Mouse (Mus musculus): ENCODE results near the gene Atp2b2.
A peak's percentile ranks its signal among the peaks of the same experiment; 100 is the strongest.

The Atp2b2 gene

DNA sequence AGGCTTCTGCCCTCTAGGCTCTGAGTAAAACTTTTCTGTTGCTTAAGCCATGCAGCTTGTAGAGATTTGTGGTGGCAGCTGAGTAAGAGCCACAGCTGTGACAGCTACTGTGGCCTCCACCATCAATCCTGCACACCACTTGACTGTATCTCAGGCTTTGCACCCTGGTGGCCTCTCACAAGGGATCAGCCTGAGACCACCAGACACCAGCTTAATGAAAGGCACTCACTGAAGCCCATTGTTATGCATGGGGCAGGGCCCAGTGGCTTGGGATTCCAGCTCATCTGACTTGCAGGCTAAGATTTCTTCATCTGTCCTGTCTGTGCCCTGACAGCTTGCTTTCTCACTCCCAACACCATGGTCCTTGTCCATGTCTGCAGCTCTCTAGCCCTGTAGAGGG, 155.5 kb downstream of the Atp2b2 start:
- no peak for DNase-seq

DNA sequence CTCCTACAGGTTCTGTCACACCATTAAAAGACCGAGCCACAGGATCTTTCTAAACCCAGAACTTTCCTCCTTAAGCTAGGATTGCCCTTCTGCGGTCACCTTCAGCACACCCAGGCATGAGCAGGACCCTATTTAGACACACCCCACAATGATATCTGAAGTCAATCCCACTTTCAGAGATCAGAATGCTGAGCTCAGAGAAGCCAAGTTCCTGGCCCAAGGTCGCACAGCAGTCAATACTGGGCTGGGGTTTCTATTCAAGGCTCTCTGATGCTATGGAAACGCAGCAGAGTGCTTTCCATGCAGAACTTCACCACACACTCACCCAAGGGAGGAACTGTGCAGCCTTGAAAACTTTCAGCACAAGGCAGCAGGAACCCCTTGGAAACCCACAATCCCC, 157.6 kb downstream of the Atp2b2 start:
- DNase-seq: no peak

DNA sequence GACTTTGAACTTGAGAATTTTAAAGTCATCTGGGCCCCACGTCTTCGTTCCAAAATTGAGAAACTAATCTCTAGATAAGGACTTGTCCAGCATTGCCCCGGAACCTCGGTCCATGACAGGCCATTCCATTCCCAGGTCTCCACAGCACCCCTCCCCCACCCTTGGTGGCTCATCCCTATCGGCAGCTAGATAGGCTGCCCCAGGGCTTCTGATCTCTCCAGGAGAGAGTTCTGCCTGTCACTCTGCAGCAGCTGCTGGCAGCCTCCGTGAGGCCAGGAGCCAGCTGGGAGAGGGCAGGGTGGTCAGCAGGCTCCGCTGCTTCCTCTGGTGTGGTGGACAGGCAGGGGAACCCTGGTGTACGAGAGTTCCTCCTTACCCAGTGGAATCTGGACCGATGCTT, 159.2 kb downstream of the Atp2b2 start:
- no peak for DNase-seq

DNA sequence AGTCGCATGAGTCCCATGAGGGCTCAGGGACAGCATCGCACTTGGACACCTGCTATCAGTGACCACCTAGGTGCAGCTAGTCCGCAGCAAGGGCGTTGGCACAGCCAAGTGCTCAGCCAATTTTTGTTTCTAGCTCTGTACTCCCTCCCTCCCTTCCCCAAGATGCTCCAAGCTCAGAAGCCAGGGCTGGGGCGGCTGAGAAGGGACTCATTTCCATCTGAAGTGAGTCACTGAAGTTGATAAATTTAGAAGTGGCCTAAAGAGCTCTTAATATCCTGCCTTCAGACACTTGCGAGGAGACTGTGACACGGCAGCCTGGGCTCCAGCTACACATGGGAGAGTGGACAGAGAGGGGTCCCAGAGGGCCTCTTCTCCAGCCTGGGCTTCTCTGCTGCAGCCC, 160.0 kb downstream of the Atp2b2 start:
- no peak for DNase-seq

DNA sequence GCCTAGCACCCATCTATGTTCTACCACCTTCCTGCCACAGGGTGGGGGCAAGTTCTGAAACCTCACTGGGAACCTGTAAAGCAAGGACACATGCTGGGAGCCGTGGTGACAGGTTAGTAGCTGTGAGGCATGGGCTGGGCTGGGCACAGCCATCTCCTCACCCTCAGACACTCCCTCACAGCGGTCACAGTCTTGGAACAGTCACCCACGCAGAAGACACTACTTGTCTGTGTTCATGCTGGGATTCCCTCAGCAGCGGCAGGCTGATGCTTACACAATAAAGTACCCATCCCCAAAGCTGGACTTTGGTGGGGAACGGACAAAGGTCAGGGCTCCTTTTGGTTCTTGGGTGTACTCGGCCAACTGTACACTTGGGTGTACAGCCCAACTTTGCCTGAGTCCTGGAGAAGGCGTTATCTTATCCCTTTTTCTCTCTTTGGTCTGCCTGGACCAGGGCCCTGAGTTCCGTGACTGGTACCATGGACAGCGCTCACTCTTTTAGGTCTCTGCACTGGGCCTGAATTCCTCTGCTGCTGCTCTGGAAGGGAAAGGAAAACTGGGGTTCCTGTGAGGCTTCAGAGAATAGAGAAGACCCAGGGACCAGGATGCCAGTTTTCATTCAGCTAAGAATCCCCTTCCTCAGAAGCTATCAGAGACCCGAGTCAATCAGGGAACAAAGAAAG, 160.7 kb downstream of the Atp2b2 start:
- peak in 1 of 2 experiments; percentile 6 for DNase-seq

DNA sequence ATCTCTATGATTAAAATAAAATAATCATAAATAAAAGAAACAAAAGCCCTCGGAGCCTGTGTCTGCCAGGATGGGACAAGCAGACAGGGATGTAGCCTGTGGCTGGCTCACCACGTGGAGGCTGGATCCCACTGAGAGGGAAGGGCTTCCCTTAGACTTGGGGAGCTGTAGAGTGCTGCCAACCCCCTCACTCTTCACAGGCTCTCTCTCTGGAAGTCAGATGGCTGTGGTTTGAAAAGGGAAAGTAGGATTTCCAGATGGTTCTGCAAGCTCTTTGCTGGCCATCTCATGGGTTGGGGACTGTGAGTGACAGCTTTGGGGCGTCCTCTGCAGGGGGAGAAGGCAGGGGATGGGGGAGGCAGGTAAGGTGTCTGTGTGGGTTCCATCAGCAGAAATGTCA, 163.0 kb downstream of the Atp2b2 start:
- no peak for DNase-seq

DNA sequence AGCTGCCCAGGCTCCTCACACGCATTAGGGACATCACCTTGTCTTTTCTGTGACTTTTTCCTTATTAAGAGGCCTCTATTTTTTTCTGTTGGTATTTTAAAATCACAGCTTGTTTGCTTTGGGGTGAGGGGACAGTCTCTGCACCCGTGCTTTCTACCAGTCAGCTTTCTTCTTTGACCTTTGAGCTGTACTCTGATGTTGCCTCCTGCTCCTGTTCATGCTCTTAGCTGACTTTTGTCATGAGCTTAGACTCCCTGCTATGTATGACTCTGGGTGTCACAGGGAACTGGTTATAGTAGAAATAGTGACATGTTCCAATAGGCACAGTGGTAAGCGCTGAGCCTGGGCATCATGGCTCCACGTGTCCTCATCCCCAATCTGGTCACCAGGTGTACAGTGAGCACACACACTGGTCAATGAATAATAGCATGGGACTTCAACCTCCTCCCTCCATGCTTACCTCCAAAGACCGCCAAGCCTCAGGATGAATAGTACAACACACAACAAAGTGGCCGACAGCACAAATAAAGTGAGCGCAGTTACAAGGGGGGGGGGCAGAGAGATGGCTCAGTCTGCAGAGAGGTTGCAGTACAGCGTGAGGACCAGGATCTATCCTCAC, 163.8 kb downstream of the Atp2b2 start:
- DNase-seq: no peak

DNA sequence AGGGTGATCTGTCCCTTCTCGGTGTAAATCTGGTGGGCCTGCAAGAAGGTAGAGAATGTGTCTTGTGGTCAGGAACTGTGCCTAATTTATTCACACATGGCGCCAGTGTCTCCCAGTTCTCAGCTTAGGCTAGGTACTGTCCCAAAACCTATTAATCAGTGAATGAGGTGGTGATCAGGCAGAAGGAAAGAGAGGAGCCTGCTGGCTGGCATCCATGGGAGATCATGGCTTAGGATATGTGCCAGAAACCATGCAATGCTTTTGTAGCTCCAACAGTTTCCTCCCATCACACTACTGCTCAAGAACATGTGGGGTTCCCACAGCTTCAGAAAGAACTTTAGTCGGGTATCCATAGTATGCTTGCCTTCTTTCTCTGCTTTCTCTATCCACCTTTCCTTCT, 165.8 kb downstream of the Atp2b2 start:
- DNase-seq: no peak

DNA sequence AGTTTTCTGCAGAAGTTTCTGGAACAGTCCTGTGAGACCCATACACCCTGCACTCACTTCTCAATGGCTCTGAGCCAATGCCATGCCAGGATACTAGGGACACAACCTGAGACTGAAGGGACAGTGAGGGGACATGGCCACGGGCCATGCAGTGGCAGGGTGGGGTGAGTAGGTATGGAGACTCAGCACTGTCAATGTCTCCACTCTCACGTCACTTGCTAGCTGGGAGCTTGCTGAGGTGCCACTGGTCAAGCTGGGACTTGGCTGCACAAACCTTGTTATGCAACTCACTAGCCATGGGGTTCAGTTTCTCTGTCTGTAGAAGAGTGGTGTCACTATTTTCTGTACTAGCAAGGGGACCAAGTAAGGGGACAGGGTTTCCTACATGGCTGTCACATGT, 167.2 kb downstream of the Atp2b2 start:
- no peak for DNase-seq

DNA sequence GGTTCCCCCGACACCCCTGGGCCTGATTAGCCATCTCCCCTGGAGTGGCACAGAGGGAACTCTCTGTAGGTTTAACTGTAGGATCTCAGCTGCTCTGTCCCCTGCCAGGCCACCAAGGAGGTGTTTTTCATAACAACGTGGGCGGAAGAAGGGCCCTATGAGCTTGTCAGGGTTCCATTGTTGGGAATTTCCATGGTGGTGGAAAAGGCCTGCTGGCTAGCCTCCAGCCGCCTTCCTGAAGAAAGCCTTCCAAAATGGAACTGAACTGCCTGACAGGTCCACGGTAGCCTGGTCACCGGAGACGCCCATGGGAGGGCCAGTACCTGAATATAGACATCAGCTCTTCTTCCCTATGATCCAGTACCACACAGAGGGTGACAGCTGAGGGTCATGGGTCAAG, 169.8 kb downstream of the Atp2b2 start:
- DNase-seq: no peak

DNA sequence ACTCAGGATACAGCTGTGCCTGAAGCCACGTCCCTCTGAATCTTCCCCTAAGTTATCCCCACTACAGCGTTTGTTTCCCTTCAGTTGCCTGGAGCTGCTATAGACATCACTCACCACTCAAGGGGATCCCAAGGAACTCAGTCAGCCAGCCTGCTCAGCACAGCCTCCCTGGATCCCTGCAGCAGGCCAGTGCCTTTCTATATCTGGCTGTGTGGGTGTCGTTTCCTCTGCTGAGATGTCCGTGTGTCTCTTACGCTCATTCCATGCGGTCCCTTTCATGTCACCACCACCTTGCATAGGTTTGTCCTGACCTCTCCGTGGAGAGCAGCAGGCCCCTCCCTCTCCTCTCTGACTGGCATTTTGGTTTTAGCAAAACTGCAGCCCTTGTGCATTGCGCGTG, 171.6 kb downstream of the Atp2b2 start:
- DNase-seq: no peak

DNA sequence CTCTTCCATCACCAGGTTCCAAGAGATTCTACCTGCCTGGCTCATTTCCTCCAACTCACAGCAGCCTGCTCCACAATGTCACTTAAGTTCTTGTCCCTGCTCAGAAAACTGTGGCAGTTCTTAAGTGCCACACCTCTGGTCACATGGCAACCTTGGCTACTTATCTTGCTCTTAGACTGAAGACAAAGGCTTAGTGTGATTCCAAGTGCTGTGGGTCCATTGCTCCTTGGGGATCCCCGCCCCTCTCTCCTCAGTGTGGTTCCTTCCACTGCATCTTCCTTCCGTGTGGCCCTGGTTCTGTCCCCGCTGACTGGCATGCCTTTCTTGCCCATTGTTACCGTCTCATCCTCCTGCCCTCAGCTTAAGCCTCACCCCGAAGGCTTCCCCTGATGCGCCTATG, 173.9 kb downstream of the Atp2b2 start:
- peak; percentile 9 to 11 for DNase-seq

DNA sequence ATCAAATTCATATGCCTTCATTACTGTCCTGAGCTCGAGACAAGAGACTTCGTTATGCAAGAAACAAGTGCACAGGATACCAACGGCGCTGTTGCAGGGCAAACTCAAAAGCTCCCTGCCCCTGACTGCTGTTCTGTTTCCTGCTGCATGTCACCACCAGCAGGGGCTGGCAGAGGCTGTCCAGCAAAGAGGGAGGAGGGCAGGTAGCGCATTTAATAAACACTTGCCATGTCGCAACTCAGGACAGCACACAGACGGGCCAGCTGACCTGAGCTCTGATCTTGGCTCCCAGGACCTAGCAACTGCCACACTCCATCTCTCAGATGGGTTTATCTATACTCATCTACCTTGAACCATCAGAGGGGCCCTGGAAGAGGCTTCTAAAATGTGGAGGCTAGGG, 176.7 kb downstream of the Atp2b2 start:
- DNase-seq: no peak

DNA sequence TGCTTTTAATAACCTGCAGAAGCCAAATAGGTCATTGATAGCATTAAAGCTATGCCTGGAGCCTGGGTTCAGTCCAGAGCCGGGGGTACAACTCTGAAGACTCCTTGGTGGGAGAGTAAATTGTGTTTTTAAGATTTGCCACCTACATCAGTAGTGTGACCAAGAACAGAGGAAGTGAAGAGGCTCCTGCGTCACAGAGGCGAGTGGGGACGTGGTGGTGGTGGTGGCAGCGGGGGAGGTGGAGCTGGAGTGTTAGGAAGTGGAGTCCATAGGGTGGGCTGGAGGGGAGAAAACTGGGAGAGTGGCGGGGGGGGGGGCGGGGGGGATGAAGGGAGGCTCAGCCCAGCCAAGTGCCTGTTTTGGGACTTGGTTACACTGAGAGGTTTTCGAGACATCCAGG, 177.6 kb downstream of the Atp2b2 start:
- no peak for DNase-seq

DNA sequence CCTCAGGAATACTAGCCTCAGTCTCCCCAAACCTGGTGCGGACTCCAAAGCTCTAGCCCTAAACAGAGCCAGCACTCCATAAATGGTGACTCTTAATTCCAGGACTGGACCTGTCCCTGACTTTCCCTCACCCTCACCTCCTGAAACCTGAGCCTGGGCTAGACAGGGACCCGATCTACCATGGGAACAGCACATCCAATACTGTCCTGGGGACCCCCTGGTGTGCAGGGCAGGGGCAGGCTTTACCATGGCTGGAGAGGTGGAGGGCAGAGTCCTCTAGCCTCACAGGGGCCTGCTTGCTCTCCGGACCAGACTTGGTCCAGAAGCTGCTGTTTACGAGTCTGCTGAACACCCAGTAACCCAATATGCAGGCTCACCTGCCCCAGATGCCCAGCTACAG, 179.5 kb downstream of the Atp2b2 start:
- DNase-seq: no peak

DNA sequence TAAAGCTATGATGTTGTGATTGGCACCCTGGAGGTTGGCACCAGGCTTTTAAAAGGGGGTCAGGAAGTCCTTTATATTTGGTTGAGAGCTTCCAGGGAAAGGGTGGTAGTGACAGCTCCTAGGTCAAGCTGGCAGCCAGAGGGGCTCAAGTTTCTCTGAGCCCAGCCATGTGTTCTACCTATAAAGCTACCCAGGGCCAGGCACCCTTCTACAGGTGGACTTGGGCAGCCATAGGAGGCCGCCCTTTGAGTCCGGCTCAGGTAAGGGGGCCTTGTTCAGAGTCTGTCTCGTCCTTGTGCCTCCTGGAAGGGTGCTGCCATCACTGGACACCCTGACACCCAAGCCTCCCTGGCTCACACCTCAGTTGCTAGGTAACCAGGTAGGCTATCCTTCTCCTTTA, 180.5 kb downstream of the Atp2b2 start:
- no peak for DNase-seq

DNA sequence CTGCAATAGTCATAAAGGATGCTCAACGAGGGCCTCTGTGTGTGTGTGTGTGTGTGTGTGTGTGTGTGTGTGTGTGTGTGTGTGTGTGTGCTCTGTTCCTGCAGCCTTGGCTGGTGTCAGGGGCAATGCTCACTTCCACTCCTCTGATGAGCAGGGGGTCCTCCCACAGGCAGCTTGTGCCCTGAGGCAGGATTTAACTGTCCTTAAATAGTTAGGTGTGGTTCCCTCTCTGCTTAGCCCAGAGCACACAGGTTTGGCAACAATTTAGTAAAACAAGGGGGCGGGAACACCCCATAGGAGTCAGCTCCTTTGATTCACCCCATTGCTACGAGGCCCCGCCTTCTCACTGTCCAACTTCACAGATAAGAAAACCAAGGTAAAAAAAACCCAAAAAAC, 181.0 kb downstream of the Atp2b2 start:
- DNase-seq: no peak

DNA sequence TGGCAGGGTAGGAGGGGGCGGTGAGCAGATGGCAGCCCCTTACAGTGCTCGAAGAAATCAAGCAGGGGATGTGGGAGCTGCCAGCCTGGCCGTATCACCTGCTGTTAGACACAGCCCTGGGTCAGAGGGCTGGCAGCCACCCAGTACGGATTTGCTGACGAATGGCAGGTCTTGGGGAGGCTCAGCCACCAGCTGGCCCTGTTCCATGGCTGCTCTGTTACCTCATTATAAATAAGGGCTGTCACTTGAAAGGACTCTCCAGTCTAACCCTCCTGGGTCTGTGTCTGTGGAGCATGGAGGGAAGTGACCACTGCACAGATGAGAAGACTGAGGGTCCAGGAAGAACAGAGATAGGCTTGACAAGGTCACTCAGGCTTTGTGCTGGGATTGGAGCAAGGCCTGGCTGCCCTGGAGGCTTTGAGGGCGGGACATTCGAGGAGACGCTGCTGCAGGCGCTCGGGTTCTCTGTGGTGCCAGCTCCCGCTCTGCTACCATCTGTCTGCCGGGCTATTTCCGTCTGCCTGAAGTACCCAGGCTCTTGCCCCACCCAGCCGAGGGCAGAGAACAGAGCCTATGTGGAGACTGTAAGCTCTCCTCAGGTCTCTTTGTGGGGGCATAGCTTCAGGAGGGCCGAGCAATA, 181.6 kb downstream of the Atp2b2 start:
- DNase-seq: no peak

DNA sequence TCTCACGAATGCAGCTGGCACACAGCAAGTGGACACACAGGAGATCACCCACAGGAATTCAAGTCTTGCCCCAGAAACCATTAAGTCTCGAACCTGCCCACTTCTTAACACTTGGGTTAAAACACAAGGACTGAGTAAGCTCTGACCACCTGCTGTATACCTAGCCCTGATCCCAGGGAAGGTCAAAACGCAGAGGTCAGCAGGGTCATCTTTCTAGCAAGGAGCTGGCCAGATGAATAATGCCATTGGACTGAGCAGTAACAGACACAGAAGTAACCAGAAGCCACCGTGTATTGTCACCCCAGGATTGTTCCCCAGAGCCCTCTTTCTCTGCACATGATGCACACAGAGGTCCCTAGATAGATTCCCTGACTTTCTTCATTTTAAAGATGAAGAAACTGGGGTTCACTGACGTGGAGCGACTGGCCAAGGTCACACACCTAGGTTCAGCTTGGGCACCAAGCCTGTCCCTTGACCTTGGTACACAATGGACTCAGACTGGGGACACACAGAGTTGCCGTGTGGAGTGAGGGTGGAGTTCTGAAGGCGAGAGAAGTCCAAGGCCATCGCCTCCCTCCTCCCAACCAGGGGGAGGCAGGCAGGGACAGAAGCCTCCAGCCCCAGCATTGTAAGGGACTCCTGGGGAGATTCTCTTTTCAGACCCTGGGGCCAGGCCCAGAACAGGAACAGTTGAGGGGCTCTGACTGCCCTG, 182.2 kb downstream of the Atp2b2 start:
- no peak for DNase-seq

DNA sequence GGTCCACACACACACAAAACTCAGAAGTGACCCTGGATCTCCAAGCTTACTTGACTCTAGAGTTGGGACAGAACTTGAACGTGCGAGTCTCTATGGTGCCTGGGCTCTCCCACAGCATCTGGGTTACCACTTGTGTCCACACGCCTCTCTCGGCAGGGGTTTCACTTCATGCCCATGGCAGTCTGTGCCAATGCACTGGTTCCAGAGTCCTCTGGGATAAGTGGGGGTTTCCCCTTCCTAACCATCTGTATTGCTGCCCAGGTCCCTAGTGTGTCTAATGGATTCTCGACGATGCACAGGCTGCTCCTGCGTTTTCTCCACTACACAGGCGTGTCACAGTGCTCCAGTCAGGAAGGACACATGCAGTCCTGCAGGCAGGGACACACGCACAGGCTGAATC, 184.1 kb downstream of the Atp2b2 start:
- no peak for DNase-seq

DNA sequence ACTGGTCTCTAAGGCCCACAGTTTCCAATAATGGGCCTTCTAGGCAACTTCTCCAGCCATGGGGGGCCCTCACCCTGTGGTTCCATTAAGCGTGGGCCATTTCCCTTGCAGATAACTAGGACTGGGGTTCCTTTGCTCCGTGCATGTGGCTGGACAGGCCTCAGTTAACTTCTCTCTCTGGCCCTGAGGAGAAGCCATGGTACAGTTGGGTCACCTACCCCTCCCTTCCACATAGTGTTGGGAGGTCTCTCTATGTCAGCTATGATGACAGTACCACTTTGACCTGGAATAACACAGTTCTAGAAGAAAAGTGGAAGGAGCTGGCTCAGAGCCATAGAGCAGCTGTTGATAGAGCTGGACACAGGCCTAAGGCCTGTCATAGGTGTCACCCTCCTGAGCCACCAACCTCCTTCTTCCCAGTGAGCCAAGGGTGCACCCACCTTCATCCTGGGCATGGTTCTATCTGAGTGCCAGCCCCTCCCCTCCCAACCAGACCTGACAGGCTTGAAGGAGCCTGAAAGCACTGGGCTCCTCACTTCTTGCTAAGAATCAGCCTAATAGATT, 185.0 kb downstream of the Atp2b2 start:
- no peak for DNase-seq

DNA sequence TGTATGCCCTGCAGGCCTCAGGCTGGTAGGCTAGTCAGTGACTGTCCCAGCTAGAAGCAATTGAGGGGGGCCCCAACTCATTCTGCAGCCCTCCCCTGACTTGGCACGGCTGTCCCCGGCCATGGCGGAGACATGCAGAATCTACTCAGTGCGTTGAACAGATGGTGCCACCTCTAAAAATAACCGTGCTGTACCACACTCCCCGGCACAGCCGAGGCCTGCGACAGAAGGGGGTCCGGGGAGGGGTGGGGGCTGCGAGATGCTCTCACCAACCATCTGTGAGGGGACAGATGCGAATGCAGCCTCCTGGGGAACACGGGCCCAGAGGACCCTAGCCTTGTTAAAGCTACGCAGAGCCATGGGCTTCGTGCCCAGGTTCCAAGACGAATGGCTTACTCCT, 185.6 kb downstream of the Atp2b2 start:
- no peak for DNase-seq

DNA sequence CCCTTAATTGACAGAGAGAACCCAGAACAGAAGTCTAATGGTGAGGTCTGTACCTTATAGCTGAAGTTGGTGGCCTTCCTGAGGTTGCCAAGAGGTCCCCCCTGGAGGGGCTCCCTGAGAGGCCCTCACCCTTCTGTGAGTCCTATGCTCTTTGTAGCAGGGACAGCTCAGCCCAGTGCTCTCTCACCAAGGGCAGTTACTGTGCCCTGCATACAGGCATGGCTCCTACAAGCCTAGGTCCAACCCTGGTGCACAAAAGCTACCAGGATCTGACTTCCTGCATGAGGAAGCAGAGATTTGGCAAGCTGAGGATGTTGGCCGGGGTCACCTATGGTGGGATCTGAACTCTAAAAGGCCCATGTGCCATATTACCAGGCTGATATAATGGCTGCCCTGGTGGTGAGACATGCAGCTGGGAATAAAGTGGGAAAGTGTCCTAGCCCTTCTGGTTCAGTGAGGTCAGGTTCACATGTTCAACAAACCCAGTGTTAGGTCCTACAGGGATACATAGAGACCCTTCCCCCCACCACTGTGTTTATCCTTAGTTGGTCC, 186.2 kb downstream of the Atp2b2 start:
- DNase-seq: no peak

Measured in lung, adult 18-20 months (tissue).